Mouse (Mus musculus): ENCODE measurements at regions not wholly inside any gene's neighbourhood (a gene's known extent, or its start where the extent isn't known, plus 50 kb on each side); places are given as distances from the start of the nearest gene placed in this dataset.

GRCm38 (mm10) chr8:41526283-41526682 lies 109.4 kb upstream of the Frg1 start:
- H3K9me3 ChIP-seq (replicated peaks; ENCODE audit: low read length): no peaks in the 10 kb centered on the region
- dilution Hi-C loops (cut with MboI; ENCODE audit: extremely low pct_ligation_motif_present, extremely low pct_unique_long_range_greater_than_20kb, low sequenced_read_pairs): no loop called here
- no peaks in the 10 kb centered on the region for H3K4me1 ChIP-seq (ENCODE audit: control insufficient read depth in 1 of 2, insufficient read depth in 2 of 2)

GRCm38 (mm10) chr8:41485163-41485562 lies 68.3 kb upstream of the Frg1 start:
- no peak overlapping the region for H3K27ac ChIP-seq (ENCODE audit: insufficient read depth, low read depth)
- no peak overlapping the region for H3K4me2 ChIP-seq (ENCODE audit: insufficient read depth, low read depth, poor library complexity, severe bottlenecking)
- no peak overlapping the region for H3K9ac ChIP-seq (ENCODE audit: insufficient read depth, low read depth)
- no peak overlapping the region for H3K4me3 ChIP-seq (replicated peaks in 1 of 3; ENCODE audit: low read depth in 2 of 3, low read length in 2 of 3, poor library complexity in 1 of 3)
- H3K79me2 ChIP-seq (replicated peaks; ENCODE audit: control insufficient read depth, extremely low read depth, insufficient read depth, poor library complexity, severe bottlenecking): no peaks in the 10 kb centered on the region
- TF ChIP-seq MXI1 (IDR thresholded peaks at IDR 0.05; ENCODE audit: low read depth, low read length): no peak
- in situ Hi-C loops (cut with MboI; ENCODE audit: low pct_ligation_motif_present, low pct_unique_long_range_greater_than_20kb, low sequenced_read_pairs): no loop called here
- H3K9me3 ChIP-seq (replicated peaks; ENCODE audit: low read length): no peaks in the 10 kb centered on the region
- dilution Hi-C loops (cut with MboI; ENCODE audit: extremely low pct_ligation_motif_present, extremely low pct_unique_long_range_greater_than_20kb, low sequenced_read_pairs): no loop called here
- H3K36me3 ChIP-seq (replicated peaks in 1 of 2; ENCODE audit: control insufficient read depth in 1 of 2, insufficient read depth in 1 of 2, low read length in 1 of 2): no peaks in the 10 kb centered on the region
- no peak for DNase-seq (ENCODE audit: extremely low read depth)
- no peaks in the 10 kb centered on the region for H3K4me1 ChIP-seq (ENCODE audit: control insufficient read depth in 1 of 2, insufficient read depth in 2 of 2)
- H3K27me3 ChIP-seq (replicated peaks): no peaks in the 10 kb centered on the region

More at GRCm38 (mm10) chr8:41526283-41526682, 109.4 kb upstream of the Frg1 start:
- TF ChIP-seq JUND (conservative IDR thresholded peaks at IDR 0.05; ENCODE audit: low read depth, low read length) (no peak), MYC (IDR thresholded peaks at IDR 0.05; ENCODE audit: low read depth, low read length) (no peak), ETS1 (conservative IDR thresholded peaks at IDR 0.05; ENCODE audit: low read depth, low read length) (no peak), E2F4 (IDR thresholded peaks at IDR 0.05; ENCODE audit: insufficient replicate concordance, low read depth, low read length) (no peak), ZKSCAN1 (IDR thresholded peaks at IDR 0.05; ENCODE audit: borderline replicate concordance, low read depth, low read length) (no peak), KAT2A (IDR thresholded peaks at IDR 0.05; ENCODE audit: insufficient replicate concordance, low read length) (no peak), SIN3A (IDR thresholded peaks at IDR 0.05; ENCODE audit: low read length) (no peak), USF2 (conservative IDR thresholded peaks at IDR 0.05; ENCODE audit: low read depth, low read length) (no peak), CHD2 (IDR thresholded peaks at IDR 0.05; ENCODE audit: low read length) (no peak), UBTF (IDR thresholded peaks at IDR 0.05; ENCODE audit: low read depth, low read length) (no peak), JUN (IDR thresholded peaks at IDR 0.05; ENCODE audit: insufficient read depth, low read depth, low read length) (no peak)
- Histone ChIP-seq H3K4me3 (replicated peaks in 1 of 3; ENCODE audit: low read depth in 2 of 3, low read length in 2 of 3, poor library complexity in 1 of 3) (no peak overlapping the region), H3K36me3 (replicated peaks in 1 of 2; ENCODE audit: control insufficient read depth in 1 of 2, insufficient read depth in 1 of 2, low read length in 1 of 2) (no peaks in the 10 kb centered on the region), H3K27ac (ENCODE audit: insufficient read depth, low read depth) (no peak overlapping the region), H3K4me2 (ENCODE audit: insufficient read depth, low read depth, poor library complexity, severe bottlenecking) (no peak overlapping the region), H3K79me2 (replicated peaks; ENCODE audit: control insufficient read depth, extremely low read depth, insufficient read depth, poor library complexity, severe bottlenecking) (no peaks in the 10 kb centered on the region), H3K27me3 (replicated peaks) (no peaks in the 10 kb centered on the region), H3K9ac (ENCODE audit: insufficient read depth, low read depth) (no peak overlapping the region)
- in situ Hi-C loops (cut with MboI; ENCODE audit: low pct_ligation_motif_present, low pct_unique_long_range_greater_than_20kb, low sequenced_read_pairs): no loop called here
- no peak for DNase-seq (ENCODE audit: extremely low read depth)

- Histone ChIP-seq H3K9me3 (replicated peaks; ENCODE audit: low read length) (no peaks in the 10 kb centered on the region), H3K79me2 (replicated peaks; ENCODE audit: control insufficient read depth, extremely low read depth, insufficient read depth, poor library complexity, severe bottlenecking) (no peaks in the 10 kb centered on the region), H3K27me3 (replicated peaks) (no peaks in the 10 kb centered on the region), H3K4me2 (ENCODE audit: insufficient read depth, low read depth, poor library complexity, severe bottlenecking) (no peak overlapping the region), H3K4me3 (replicated peaks in 1 of 3; ENCODE audit: low read depth in 2 of 3, low read length in 2 of 3, poor library complexity in 1 of 3) (no peak overlapping the region), H3K9ac (ENCODE audit: insufficient read depth, low read depth) (no peak overlapping the region), H3K36me3 (replicated peaks in 1 of 2; ENCODE audit: control insufficient read depth in 1 of 2, insufficient read depth in 1 of 2, low read length in 1 of 2) (no peaks in the 10 kb centered on the region), H3K27ac (ENCODE audit: insufficient read depth, low read depth) (no peak overlapping the region), H3K4me1 (ENCODE audit: control insufficient read depth in 1 of 2, insufficient read depth in 2 of 2) (no peaks in the 10 kb centered on the region)
- no peak for TF ChIP-seq RAD21 (IDR thresholded peaks at IDR 0.05; ENCODE audit: low read depth, low read length)
- no peak for TF ChIP-seq NRF1 (IDR thresholded peaks at IDR 0.05; ENCODE audit: low read depth, low read length)
- TF ChIP-seq ZKSCAN1 (IDR thresholded peaks at IDR 0.05; ENCODE audit: borderline replicate concordance, low read depth, low read length): no peak
- TF ChIP-seq TBP (conservative IDR thresholded peaks at IDR 0.05; ENCODE audit: low read depth, low read length): no peak
- TF ChIP-seq SIN3A (IDR thresholded peaks at IDR 0.05; ENCODE audit: low read length): no peak
- no peak for TF ChIP-seq MAZ (IDR thresholded peaks at IDR 0.05; ENCODE audit: low read depth, low read length)
- TF ChIP-seq GABPA (IDR thresholded peaks at IDR 0.05; ENCODE audit: insufficient replicate concordance, low read depth, low read length): no peak
- TF ChIP-seq JUN (IDR thresholded peaks at IDR 0.05; ENCODE audit: insufficient read depth, low read depth, low read length): no peak
- no peak for TF ChIP-seq CHD2 (IDR thresholded peaks at IDR 0.05; ENCODE audit: low read length)
- no peak for TF ChIP-seq MEF2A (IDR thresholded peaks at IDR 0.05; ENCODE audit: borderline replicate concordance, low read depth, low read length)
- no peak for TF ChIP-seq BHLHE40 (IDR thresholded peaks at IDR 0.05; ENCODE audit: low read depth, low read length)
- TF ChIP-seq TCF12 (IDR thresholded peaks at IDR 0.05; ENCODE audit: low read depth, low read length): no peak
- TF ChIP-seq HCFC1 (IDR thresholded peaks at IDR 0.05; ENCODE audit: low read depth, low read length): no peak
- no peak for TF ChIP-seq MYC (IDR thresholded peaks at IDR 0.05; ENCODE audit: low read depth, low read length)
- TF ChIP-seq NELFE (IDR thresholded peaks at IDR 0.05; ENCODE audit: low read depth, low read length): no peak
- in situ Hi-C loops (cut with MboI; ENCODE audit: low pct_ligation_motif_present, low pct_unique_long_range_greater_than_20kb, low sequenced_read_pairs): no loop called here
- dilution Hi-C loops (cut with MboI; ENCODE audit: extremely low pct_ligation_motif_present, extremely low pct_unique_long_range_greater_than_20kb, low sequenced_read_pairs): no loop called here
- DNase-seq (ENCODE audit: extremely low read depth): no peak
Measured at GRCm38 (mm10) chr8:41483297-41483696, 66.4 kb upstream of the Frg1 start.

Measured in CH12.LX (cell line).